Mouse (Mus musculus) heart, embryonic 12.5 days (tissue): ENCODE measurements around the gene Usp12. TPM values are rescaled to one million over a fixed set of nuclear protein-coding genes. Genes with fewer than 3 reads are reported as not detected.

Experiments
- ATAC-seq: fragments of 200-750 bp; cut with Nextera tagmentation; 2 replicates; pipeline ENCODE4 v1.8.0; 2017; ENCODE audit warnings: moderate TSS enrichment, moderate library complexity; ENCODE audit not compliant: insufficient number of reproducible peaks, low FRiP score
- H3K27ac ChIP-seq: fragments of 300-500 bp; sonication (generic); 2 replicates; pipeline ENCODE4 v1.5.1; 2016; ENCODE audit warnings: mild to moderate bottlenecking, moderate library complexity; ENCODE audit not compliant: poor library complexity, severe bottlenecking
- H3K27me3 ChIP-seq: fragments of 300-500 bp; sonication (generic); replicated peaks from 2 replicates; pipeline ENCODE4 v1.6.1; 2016; ENCODE audit warnings: mild to moderate bottlenecking, moderate library complexity
- H3K36me3 ChIP-seq: fragments of 300-500 bp; sonication (generic); 2 replicates; pipeline ENCODE4 v1.6.1; 2016; ENCODE audit warnings: mild to moderate bottlenecking, moderate library complexity
- H3K4me1 ChIP-seq: fragments of 300-500 bp; sonication (generic); replicated peaks from 2 replicates; pipeline ENCODE4 v1.6.1; 2016; ENCODE audit warnings: mild to moderate bottlenecking
- H3K4me2 ChIP-seq: fragments of 300-500 bp; sonication (generic); 2 replicates; pipeline ENCODE4 v1.6.1; 2016; ENCODE audit warnings: mild to moderate bottlenecking, moderate library complexity
- H3K4me3 ChIP-seq: fragments of 300-500 bp; sonication (generic); 2 replicates; pipeline ENCODE4 v1.5.1; 2016; ENCODE audit warnings: mild to moderate bottlenecking
- H3K9ac ChIP-seq: fragments of 300-500 bp; sonication (generic); 2 replicates; pipeline ENCODE4 v1.6.1; 2016; ENCODE audit warnings: mild to moderate bottlenecking, moderate library complexity
- H3K9me3 ChIP-seq: fragments of 300-500 bp; sonication (generic); replicated peaks from 2 replicates; pipeline ENCODE4 v1.6.1; 2016; ENCODE audit warnings: mild to moderate bottlenecking, moderate library complexity
- WGBS: fragments of 180-500 bp; shearing (Covaris S2); methylation state at CpG from one replicate; pipeline ENCODE4 v1.1.7; 2016; 5-methylcytosine and 5-hydroxymethylcytosine counted together
- polyA plus RNA-seq: library from polyadenylated mRNA; unstranded; fragments of >200 nt; fragmentation: Nextera tagmentation; extraction: Ambion mirVana; gene quantifications from 2 replicates; pipeline ENCODE4 v1.2.1, GENCODE M21; 2016

Gene Usp12
- 17.5 and 18.0 TPM in 2 replicates for polyA plus RNA-seq

DNA sequence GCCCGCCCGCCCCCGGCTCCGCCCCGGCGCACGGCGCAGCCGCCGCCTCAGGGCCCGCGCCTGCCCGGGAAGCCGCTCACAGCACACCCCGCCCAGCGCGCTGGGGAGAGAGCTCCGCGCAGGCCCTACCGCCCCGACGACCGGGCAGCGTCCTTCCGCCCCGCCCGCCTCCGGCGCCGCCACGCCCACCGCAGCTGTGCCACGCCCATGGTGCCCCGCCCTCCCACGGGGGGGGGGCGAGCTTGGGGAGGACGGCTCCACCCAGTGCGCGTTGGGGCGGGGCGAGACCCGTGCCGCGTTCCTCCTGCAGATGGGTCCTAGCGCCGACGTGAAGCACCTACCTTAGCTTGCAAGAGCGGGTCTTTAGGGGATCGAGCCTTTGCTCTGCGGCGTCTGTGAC, at the start of gene Usp12:
Gene Usp12, minus strand, starts transcription at position 154 of the 400 bp plus-strand sequence.
- ATAC-seq: peak; percentile 99
- Histone ChIP-seq H3K4me3 (peak within 1 kb of the TSS; percentile 90), H3K36me3 (no peaks in the 10 kb centered on the region), H3K4me1 (peaks cover 31% of the 10 kb centered on the region), H3K27me3 (no peaks in the 10 kb centered on the region), H3K27ac (peak within 1 kb of the TSS; percentile 92), H3K4me2 (peak within 1 kb of the TSS; percentile 73), H3K9me3 (no peaks in the 10 kb centered on the region), H3K9ac (peak within 1 kb of the TSS; percentile 95)
- under 1% methylated on average over 44 of the region's 51 CpGs for WGBS

DNA sequence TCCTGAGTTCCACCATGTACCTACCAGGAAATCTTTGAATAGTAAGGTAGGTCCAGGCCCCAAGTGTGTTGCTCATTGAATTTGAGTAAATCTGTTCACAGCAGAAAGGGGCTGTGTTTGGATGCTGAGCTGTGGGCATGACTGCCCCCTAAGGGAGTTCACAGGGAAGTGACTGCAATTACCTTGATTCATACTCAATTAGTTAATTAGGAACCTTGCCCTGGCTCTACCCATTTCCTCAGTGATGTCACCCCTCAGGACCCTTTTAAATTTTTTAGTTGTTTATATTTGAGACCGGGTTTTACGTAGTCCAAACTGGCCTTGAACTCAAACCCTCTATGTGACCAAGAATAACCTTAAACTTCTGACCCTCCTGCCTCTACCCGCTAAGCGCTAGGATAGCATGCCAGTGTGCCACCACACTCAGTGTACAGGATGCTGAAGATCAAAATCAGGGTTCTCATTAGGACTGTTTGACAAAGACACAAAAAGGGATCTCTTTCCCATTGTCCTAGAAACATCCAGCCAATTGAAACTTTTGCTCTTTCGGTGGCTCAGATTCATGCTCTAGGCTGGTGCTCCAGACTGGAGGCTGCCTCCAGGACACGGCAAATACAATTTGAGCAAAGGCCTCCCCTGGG, 49.6 kb upstream of the Usp12 start:
- H3K36me3 ChIP-seq: no peaks in the 10 kb centered on the region
- peak overlapping the region; percentile 48; the same call in 1 of the 2 replicates for H3K27ac ChIP-seq
- no peaks in the 10 kb centered on the region for H3K9me3 ChIP-seq
- peak overlapping the region; percentile 99 for H3K4me2 ChIP-seq
- peak; percentile 20; the same call in 1 of the 2 replicates for ATAC-seq
- H3K4me3 ChIP-seq: peak overlapping the region; percentile 73
- H3K9ac ChIP-seq: peak overlapping the region; percentile 76
- 15% methylated on average over 6 of the region's 6 CpGs for WGBS
- H3K4me1 ChIP-seq: peaks cover 19% of the 10 kb centered on the region
- H3K27me3 ChIP-seq: no peaks in the 10 kb centered on the region

DNA sequence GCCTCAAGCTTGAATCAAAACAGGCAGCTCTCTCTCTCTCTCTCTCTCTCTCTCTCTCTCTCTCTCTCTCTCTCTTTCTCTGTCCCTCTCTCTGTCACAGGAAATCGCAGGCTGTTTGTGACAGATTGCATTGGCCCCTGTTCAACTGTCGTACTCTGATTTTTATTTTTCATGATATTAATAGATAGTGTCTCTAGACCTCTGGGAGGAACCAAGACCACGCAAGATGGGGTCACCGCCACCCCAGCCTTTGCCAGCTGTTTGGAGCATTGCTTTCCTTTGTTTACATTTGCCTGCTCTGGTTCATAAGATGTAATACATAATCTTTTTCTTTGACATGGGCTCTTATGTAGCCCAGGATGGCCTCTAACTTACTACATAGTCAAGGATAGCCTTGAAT, 47.2 kb upstream of the Usp12 start:
- Histone ChIP-seq H3K4me2 (no peak overlapping the region), H3K9ac (no peak overlapping the region), H3K9me3 (no peaks in the 10 kb centered on the region), H3K36me3 (peaks cover 21% of the 10 kb centered on the region), H3K27me3 (no peaks in the 10 kb centered on the region), H3K4me1 (peaks cover 19% of the 10 kb centered on the region), H3K4me3 (no peak overlapping the region), H3K27ac (no peak overlapping the region)
- no peak for ATAC-seq
- WGBS: 90% methylated on average over 4 of the region's 4 CpGs

- ATAC-seq: no peak
These were observed 46.5 kb upstream of the Usp12 start for GRCm38 (mm10) chr5:146841301-146841700.

GRCm38 (mm10) chr5:146840422-146840821, 45.6 kb upstream of the Usp12 start:
- Histone ChIP-seq H3K27ac (no peak overlapping the region), H3K4me3 (no peak overlapping the region), H3K36me3 (peaks cover 37% of the 10 kb centered on the region), H3K9me3 (no peaks in the 10 kb centered on the region), H3K4me1 (peaks cover 11% of the 10 kb centered on the region; the same call in 1 of the 2 replicates), H3K27me3 (no peaks in the 10 kb centered on the region), H3K9ac (no peak overlapping the region), H3K4me2 (no peak overlapping the region)
- ATAC-seq: no peak
- WGBS: 66% methylated on average over 4 of the region's 4 CpGs

More at GRCm38 (mm10) chr5:146841301-146841700, 46.5 kb upstream of the Usp12 start:
- no peaks in the 10 kb centered on the region for H3K9me3 ChIP-seq
- H3K4me2 ChIP-seq: no peak overlapping the region
- 84% methylated on average over 5 of the region's 5 CpGs for WGBS
- H3K27ac ChIP-seq: no peak overlapping the region
- peaks cover 28% of the 10 kb centered on the region for H3K36me3 ChIP-seq
- no peaks in the 10 kb centered on the region for H3K27me3 ChIP-seq
- peaks cover 19% of the 10 kb centered on the region; the same call in 1 of the 2 replicates for H3K4me1 ChIP-seq
- H3K9ac ChIP-seq: no peak overlapping the region
- no peak overlapping the region for H3K4me3 ChIP-seq

DNA sequence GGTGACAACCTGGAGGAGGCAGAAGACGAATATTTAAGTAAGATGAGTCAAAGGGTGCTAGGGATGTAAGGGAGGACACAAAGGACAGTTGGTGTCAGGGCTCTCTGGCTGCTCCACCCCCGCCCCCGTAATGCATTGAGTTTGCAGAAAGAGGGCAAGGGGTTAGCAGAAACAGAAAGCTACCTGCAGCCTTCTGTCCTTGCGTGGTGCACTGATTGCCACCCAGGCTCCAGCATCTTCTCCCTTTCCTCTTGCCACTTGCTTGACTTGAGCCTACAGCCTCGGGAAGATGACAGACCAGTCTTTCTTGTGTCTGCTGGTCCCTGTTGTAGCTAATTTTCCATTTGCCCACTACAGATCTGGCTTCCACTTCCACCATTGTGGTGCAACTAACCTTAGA, 45.0 kb upstream of the Usp12 start:
- Histone ChIP-seq H3K36me3 (peaks cover 44% of the 10 kb centered on the region), H3K4me1 (peaks cover 6% of the 10 kb centered on the region; the same call in 1 of the 2 replicates), H3K27ac (no peak overlapping the region), H3K4me3 (no peak overlapping the region), H3K27me3 (no peaks in the 10 kb centered on the region), H3K4me2 (no peak overlapping the region), H3K9me3 (no peaks in the 10 kb centered on the region), H3K9ac (no peak overlapping the region)
- WGBS: 52% methylated on average over 5 of the region's 5 CpGs
- no peak for ATAC-seq

DNA sequence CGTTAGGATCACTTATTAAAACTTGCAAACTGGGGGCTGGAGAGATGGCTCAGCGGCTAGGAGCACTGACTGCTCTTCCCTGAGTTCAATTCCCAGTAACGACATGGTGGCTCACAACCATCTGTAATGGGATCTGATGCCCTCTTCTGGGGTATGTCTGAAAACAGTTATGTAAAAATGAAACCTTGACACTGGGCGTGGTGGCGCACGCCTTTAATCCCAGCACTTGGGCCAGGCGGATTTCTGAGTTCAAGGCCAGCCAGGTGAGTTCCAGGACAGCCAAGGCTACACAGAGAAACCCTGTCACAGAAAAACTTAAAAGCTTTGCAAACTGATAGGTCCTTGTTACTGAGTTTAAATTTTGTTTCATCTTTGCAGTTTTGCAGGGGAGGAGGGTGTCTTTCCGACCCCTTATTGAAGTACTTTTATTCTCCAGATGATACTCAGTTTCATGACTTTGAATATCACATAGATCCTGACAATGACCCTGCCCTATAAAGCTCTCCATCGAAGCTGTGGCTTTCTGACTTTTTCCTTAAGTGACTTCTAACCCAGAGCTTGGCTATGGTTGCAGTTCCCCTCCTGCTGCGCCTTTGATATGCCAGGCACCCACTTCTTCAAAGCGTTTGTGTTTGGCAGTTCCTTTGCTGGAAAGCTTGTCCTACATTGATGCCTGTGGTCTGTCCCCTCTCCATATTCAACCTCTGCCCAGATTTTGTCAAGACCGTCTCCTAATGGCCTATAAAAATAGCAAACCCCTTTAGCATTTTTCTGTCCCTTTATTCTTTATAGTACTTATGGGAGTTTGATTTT, 44.2 kb upstream of the Usp12 start:
- no peak overlapping the region for H3K4me2 ChIP-seq
- no peaks in the 10 kb centered on the region for H3K9me3 ChIP-seq
- peaks cover 51% of the 10 kb centered on the region for H3K36me3 ChIP-seq
- no peak overlapping the region for H3K27ac ChIP-seq
- ATAC-seq: no peak
- no peak overlapping the region for H3K9ac ChIP-seq
- peaks cover 8% of the 10 kb centered on the region for H3K4me1 ChIP-seq
- no peak overlapping the region for H3K4me3 ChIP-seq
- WGBS: 43% methylated on average over 12 of the region's 12 CpGs
- H3K27me3 ChIP-seq: no peaks in the 10 kb centered on the region

GRCm38 (mm10) chr5:146837967-146838720, 43.3 kb upstream of the Usp12 start:
- Histone ChIP-seq H3K27me3 (no peaks in the 10 kb centered on the region), H3K4me1 (peaks cover 11% of the 10 kb centered on the region), H3K9me3 (no peaks in the 10 kb centered on the region), H3K27ac (no peak overlapping the region), H3K9ac (no peak overlapping the region), H3K4me3 (no peak overlapping the region), H3K36me3 (peaks cover 51% of the 10 kb centered on the region), H3K4me2 (no peak overlapping the region)
- 62% methylated on average over 7 of the region's 7 CpGs for WGBS
- no peak for ATAC-seq

DNA sequence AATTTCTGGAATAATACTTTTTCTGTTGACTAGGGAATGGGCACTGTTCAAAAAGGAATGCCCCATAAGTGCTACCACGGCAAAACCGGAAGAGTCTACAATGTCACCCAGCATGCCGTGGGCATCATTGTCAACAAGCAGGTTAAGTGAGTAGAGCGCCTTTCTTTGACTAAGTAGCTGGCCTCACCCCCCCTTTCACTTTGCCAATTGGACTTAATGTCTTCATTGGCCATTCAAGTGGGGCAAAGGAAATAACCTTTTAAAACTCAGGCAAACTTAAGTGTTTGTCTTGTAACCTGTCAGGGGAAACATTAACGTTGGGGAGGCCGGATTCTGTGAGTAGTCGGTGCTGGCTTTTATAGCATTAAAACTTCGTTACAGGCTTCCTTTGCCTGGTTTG, 40.2 kb upstream of the Usp12 start:
- H3K9ac ChIP-seq: no peak overlapping the region
- no peak overlapping the region for H3K4me2 ChIP-seq
- no peaks in the 10 kb centered on the region for H3K9me3 ChIP-seq
- no peaks in the 10 kb centered on the region for H3K27me3 ChIP-seq
- H3K4me3 ChIP-seq: no peak overlapping the region
- WGBS: 81% methylated on average over 8 of the region's 8 CpGs
- ATAC-seq: no peak
- peaks cover 16% of the 10 kb centered on the region for H3K4me1 ChIP-seq
- peaks cover 51% of the 10 kb centered on the region for H3K36me3 ChIP-seq
- H3K27ac ChIP-seq: no peak overlapping the region

- WGBS: 16% methylated on average over 8 of the region's 8 CpGs
- Histone ChIP-seq H3K4me3 (peak overlapping the region; percentile 84), H3K36me3 (peaks cover 47% of the 10 kb centered on the region), H3K4me1 (peaks cover 16% of the 10 kb centered on the region), H3K9me3 (no peaks in the 10 kb centered on the region), H3K4me2 (peak overlapping the region; percentile 88), H3K27ac (peak overlapping the region; percentile 84), H3K9ac (peak overlapping the region; percentile 95), H3K27me3 (no peaks in the 10 kb centered on the region)
- no peak for ATAC-seq
These were observed 38.9 kb upstream of the Usp12 start for GRCm38 (mm10) chr5:146833673-146834201.
